Mouse (Mus musculus): ENCODE results near the gene Kcnn3. TPM values are rescaled to one million over a fixed set of nuclear protein-coding genes. Genes with fewer than 3 reads are reported as not detected.

Kcnn3 gene
- polyA plus RNA-seq, 1 experiment from 2014 or later = 8.5 TPM

DNA sequence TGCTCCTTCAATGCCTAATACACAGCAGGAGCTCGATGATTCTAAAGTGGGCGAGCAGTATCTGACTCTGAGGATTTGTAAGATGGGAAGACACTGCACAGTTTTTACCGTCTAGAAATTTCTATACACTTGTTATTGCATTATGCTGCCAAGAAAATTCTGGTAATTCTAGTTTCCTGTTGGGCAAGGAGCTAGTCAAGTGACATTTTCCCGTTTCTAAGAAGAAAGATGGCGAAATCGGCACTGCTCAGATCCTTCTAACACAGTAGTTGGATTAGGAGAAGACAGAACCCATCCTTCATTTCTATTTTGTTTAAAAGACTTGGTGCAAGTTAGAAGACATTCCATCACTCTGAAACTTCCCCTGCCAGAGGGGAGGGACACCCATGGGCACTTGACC lies 56.4 kb downstream of the Kcnn3 start:
- Histone ChIP-seq H3K4me2 (no peak overlapping the region), H3K27ac (no peak overlapping the region), H3K9ac (no peak overlapping the region), H3K9me3 (no peaks in the 10 kb centered on the region), H3K36me3 (replicated peaks) (no peaks in the 10 kb centered on the region), H3K4me1 (0 out of 2 replicates have a peak, but pooled peaks cover 3% of the 10 kb centered on the region), H3K4me3 (no peak overlapping the region), H3K27me3 (replicated peaks) (no peaks in the 10 kb centered on the region)
- 94% methylated on average over 6 of the region's 6 CpGs for WGBS
- no peak for ATAC-seq (replicated peaks)

DNA sequence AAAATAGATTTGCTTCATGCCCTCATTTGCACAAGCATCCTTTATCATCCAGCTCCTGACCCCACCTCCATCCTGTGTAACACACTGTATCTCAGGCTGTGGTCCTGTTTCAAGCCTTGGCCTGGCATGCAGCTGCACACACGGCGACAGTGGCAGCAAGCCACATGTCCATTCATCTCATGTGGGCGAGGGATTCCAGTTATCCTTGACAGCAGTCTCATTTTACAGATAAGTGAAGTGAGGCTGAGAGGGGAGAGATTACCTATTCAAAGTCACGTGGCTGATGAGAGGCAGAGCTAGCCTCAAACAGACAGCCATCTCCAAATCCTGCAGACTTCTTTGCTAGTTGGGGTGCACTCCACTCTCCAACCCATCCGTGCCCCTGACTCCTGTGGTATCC lies 57.2 kb downstream of the Kcnn3 start:
- 89% methylated on average over 5 of the region's 5 CpGs for WGBS
- Histone ChIP-seq H3K4me3 (no peak overlapping the region), H3K9me3 (no peaks in the 10 kb centered on the region), H3K27me3 (replicated peaks) (no peaks in the 10 kb centered on the region), H3K27ac (no peak overlapping the region), H3K9ac (no peak overlapping the region), H3K4me1 (0 out of 2 replicates have a peak, but pooled peaks cover 3% of the 10 kb centered on the region), H3K36me3 (replicated peaks) (no peaks in the 10 kb centered on the region), H3K4me2 (no peak overlapping the region)
- no peak for ATAC-seq (replicated peaks)

GRCm38 (mm10) chr3:89578083-89578482 lies 58.1 kb downstream of the Kcnn3 start:
- Histone ChIP-seq H3K9me3 (no peaks in the 10 kb centered on the region), H3K27me3 (replicated peaks) (no peaks in the 10 kb centered on the region), H3K36me3 (replicated peaks) (no peaks in the 10 kb centered on the region), H3K4me3 (no peak overlapping the region), H3K27ac (no peak overlapping the region), H3K4me2 (no peak overlapping the region), H3K9ac (no peak overlapping the region), H3K4me1 (0 out of 2 replicates have a peak, but pooled peaks cover 3% of the 10 kb centered on the region)
- ATAC-seq (replicated peaks) = no peak
- WGBS = 71% methylated on average over 4 of the region's 4 CpGs

DNA sequence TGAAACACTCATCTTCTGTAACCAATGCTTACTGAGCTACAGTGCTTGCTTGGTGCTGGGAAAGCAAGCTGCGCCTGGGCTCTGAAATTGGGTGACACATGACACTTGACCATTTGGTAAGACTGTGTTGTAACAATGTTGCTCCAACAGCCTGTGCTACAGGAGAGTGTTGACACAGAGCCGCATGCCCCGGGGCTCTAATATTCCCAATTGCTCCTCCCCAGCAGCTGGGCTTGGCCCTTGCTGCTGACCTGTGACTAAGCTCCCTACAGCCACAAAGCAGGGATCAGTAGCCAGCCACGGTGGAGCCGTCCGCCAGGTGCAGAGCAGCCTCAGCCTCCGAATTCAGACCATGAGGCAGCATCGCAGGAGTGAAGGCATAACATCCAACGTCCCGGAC lies 58.8 kb downstream of the Kcnn3 start:
- 49% methylated on average over 10 of the region's 10 CpGs for WGBS
- Histone ChIP-seq H3K4me1 (peaks cover 5% of the 10 kb centered on the region), H3K27ac (no peak overlapping the region)

GRCm38 (mm10) chr3:89584254-89584653 lies 64.3 kb downstream of the Kcnn3 start:
- 75% methylated on average over 4 of the region's 4 CpGs for WGBS
- Histone ChIP-seq H3K4me3 (no peak overlapping the region), H3K4me2 (no peak overlapping the region), H3K4me1 (peaks cover 34% of the 10 kb centered on the region), H3K36me3 (replicated peaks) (no peaks in the 10 kb centered on the region), H3K27ac (peak overlapping the region; percentile 48; the same call in 1 of the 2 replicates), H3K9me3 (no peaks in the 10 kb centered on the region), H3K9ac (no peak overlapping the region), H3K27me3 (replicated peaks) (no peaks in the 10 kb centered on the region)
- no peak for ATAC-seq (replicated peaks)

More for the DNA sequence above, 58.8 kb downstream of the Kcnn3 start:
- H3K4me2 ChIP-seq = no peak overlapping the region
- no peaks in the 10 kb centered on the region for H3K9me3 ChIP-seq
- no peak overlapping the region for H3K4me3 ChIP-seq
- H3K36me3 ChIP-seq (replicated peaks) = no peaks in the 10 kb centered on the region
- no peak overlapping the region for H3K9ac ChIP-seq
- no peak for ATAC-seq (replicated peaks)
- H3K27me3 ChIP-seq (replicated peaks) = no peaks in the 10 kb centered on the region

DNA sequence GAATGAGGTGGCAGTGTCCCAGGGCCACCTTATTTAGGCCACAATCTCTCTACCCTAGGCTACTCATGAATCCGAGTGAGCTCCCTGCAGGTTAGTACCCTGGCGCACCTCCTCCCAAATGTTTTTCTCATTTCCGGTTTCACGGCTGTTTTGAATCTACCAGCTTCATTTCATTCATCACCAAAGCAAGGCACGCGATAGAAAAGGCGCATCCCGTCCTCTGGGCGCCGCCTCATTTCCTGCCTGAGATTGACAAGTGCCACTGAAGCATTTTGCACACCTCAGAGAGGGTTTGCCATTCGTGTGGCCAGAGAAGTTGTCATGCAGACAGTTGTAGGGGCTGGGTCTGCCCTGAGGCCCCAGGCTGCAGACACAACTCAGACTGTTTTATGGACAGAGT lies 68.5 kb downstream of the Kcnn3 start:
- Histone ChIP-seq H3K36me3 (replicated peaks) (no peaks in the 10 kb centered on the region), H3K9ac (no peak overlapping the region), H3K4me2 (no peak overlapping the region), H3K27me3 (replicated peaks) (no peaks in the 10 kb centered on the region), H3K4me3 (no peak overlapping the region), H3K27ac (no peak overlapping the region), H3K9me3 (no peaks in the 10 kb centered on the region), H3K4me1 (peaks cover 43% of the 10 kb centered on the region)
- WGBS = 85% methylated on average over 11 of the region's 11 CpGs
- ATAC-seq (replicated peaks) = no peak

DNA sequence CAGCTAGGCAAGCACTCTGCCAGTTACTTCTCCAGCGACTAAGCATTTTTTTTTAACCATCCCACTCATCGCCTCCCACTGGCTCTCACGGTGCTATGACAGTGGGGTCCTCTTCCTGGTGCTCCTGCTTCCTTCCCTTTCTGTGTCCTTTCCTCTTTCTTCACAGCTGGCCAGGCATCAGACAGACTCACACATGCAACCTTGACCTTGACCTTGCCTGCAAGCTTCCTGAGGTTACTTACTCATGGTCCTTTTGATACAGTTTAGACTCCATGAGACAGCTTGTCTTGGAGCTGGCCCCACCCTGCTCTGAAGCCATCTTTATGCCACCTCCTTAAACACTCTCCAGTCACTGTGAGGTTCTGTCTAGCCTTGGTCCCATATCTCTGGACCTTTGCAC lies 69.4 kb downstream of the Kcnn3 start:
- Histone ChIP-seq H3K9ac (no peak overlapping the region), H3K9me3 (no peaks in the 10 kb centered on the region), H3K4me2 (no peak overlapping the region), H3K27ac (no peak overlapping the region), H3K4me1 (peaks cover 36% of the 10 kb centered on the region), H3K27me3 (replicated peaks) (no peaks in the 10 kb centered on the region), H3K4me3 (no peak overlapping the region), H3K36me3 (replicated peaks) (no peaks in the 10 kb centered on the region)
- WGBS = 74% methylated on average over 3 of the region's 3 CpGs
- ATAC-seq (replicated peaks) = no peak

DNA sequence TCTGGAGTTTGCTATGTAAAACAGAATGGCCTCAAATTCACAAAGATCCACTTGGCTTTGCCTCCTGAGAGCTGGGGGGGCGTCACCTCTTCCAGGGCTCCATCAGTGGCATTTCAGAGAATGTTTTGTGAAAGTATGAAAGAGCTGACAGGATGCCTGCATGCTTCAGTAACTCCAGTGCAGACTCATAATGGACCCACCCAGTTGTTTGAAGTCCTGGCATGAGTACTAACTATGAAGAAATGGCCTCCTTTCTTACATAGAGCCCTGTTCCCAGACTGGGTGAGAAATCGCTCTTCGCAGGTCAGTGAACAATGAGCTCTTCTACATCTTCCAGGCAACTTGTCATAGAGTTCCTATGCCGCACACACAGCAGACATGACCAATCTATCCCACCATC lies 70.4 kb downstream of the Kcnn3 start:
- ATAC-seq (replicated peaks) = no peak

DNA sequence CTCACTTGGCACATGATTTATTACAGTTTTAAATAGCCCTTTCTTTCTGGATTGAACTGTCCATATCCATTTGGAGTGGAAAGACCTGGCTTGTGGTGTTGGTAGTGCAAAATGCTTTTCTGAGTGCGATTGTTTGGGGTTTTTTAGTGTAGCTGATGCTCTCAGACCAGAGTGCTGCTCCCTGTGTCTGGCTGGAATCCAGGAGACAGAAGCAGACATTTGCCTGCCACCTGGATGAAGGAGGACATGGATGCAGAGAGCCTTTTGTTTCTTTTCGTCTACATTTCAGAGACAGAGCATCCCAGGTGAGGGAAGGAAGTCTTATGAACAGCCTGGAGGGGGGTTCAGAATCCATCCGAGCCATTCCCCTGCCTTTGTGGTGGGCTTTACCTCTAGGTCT lies 71.5 kb downstream of the Kcnn3 start:
- no peak overlapping the region for H3K4me3 ChIP-seq
- WGBS = 60% methylated on average over 3 of the region's 3 CpGs
- H3K4me1 ChIP-seq = peaks cover 16% of the 10 kb centered on the region
- H3K9me3 ChIP-seq = no peaks in the 10 kb centered on the region
- no peaks in the 10 kb centered on the region for H3K36me3 ChIP-seq (replicated peaks)
- H3K9ac ChIP-seq = no peak overlapping the region
- no peaks in the 10 kb centered on the region for H3K27me3 ChIP-seq (replicated peaks)
- no peak overlapping the region for H3K4me2 ChIP-seq
- ATAC-seq (replicated peaks) = no peak
- H3K27ac ChIP-seq = peak overlapping the region; percentile 16

More for the DNA sequence above, 70.4 kb downstream of the Kcnn3 start:
- H3K4me1 ChIP-seq = peaks cover 26% of the 10 kb centered on the region
- H3K27ac ChIP-seq = no peak overlapping the region
- no peaks in the 10 kb centered on the region for H3K9me3 ChIP-seq
- no peak overlapping the region for H3K4me2 ChIP-seq
- no peak overlapping the region for H3K4me3 ChIP-seq
- H3K9ac ChIP-seq = no peak overlapping the region
- no peaks in the 10 kb centered on the region for H3K27me3 ChIP-seq (replicated peaks)
- no peaks in the 10 kb centered on the region for H3K36me3 ChIP-seq (replicated peaks)
- WGBS = 72% methylated on average over 4 of the region's 4 CpGs

- no peak overlapping the region for H3K4me2 ChIP-seq
- no peak for ATAC-seq (replicated peaks)
- H3K27me3 ChIP-seq (replicated peaks) = no peaks in the 10 kb centered on the region
- H3K9ac ChIP-seq = no peak overlapping the region
- 55% methylated on average over 11 of the region's 11 CpGs for WGBS
- H3K27ac ChIP-seq = no peak overlapping the region
- no peaks in the 10 kb centered on the region for H3K36me3 ChIP-seq (replicated peaks)
- H3K9me3 ChIP-seq = no peaks in the 10 kb centered on the region
- no peak overlapping the region for H3K4me3 ChIP-seq
- H3K4me1 ChIP-seq = peaks cover 9% of the 10 kb centered on the region
These were observed 72.8 kb downstream of the Kcnn3 start for GRCm38 (mm10) chr3:89592809-89593208.

- WGBS = 71% methylated on average over 10 of the region's 10 CpGs
- Histone ChIP-seq H3K9me3 (no peaks in the 10 kb centered on the region), H3K4me3 (no peak overlapping the region), H3K27me3 (replicated peaks) (no peaks in the 10 kb centered on the region), H3K9ac (no peak overlapping the region), H3K36me3 (replicated peaks) (no peaks in the 10 kb centered on the region), H3K4me1 (peaks cover 9% of the 10 kb centered on the region), H3K4me2 (no peak overlapping the region), H3K27ac (no peak overlapping the region)
- ATAC-seq (replicated peaks) = no peak
These were observed 73.6 kb downstream of the Kcnn3 start for GRCm38 (mm10) chr3:89593524-89593923.

- WGBS = 94% methylated on average over 7 of the region's 7 CpGs
- no peak for ATAC-seq (replicated peaks)
These were observed 78.4 kb downstream of the Kcnn3 start for GRCm38 (mm10) chr3:89598361-89598760.

GRCm38 (mm10) chr3:89598967-89599366 lies 79.0 kb downstream of the Kcnn3 start:
- H3K9me3 ChIP-seq = no peaks in the 10 kb centered on the region
- no peak for ATAC-seq (replicated peaks)
- H3K36me3 ChIP-seq (replicated peaks) = no peaks in the 10 kb centered on the region
- H3K4me1 ChIP-seq = peaks cover 5% of the 10 kb centered on the region
- H3K27me3 ChIP-seq (replicated peaks) = no peaks in the 10 kb centered on the region
- WGBS = 94% methylated on average over 7 of the region's 7 CpGs
- H3K9ac ChIP-seq = no peak overlapping the region
- no peak overlapping the region for H3K4me3 ChIP-seq
- no peak overlapping the region for H3K4me2 ChIP-seq
- H3K27ac ChIP-seq = no peak overlapping the region

More at GRCm38 (mm10) chr3:89598361-89598760, 78.4 kb downstream of the Kcnn3 start:
- Histone ChIP-seq H3K9ac (no peak overlapping the region), H3K4me1 (peaks cover 5% of the 10 kb centered on the region), H3K4me2 (no peak overlapping the region), H3K4me3 (no peak overlapping the region), H3K36me3 (replicated peaks) (no peaks in the 10 kb centered on the region), H3K9me3 (no peaks in the 10 kb centered on the region), H3K27ac (no peak overlapping the region), H3K27me3 (replicated peaks) (no peaks in the 10 kb centered on the region)

Measured in midbrain, embryonic 15.5 days (tissue).